Mouse (Mus musculus) stomach, postnatal 0 days (tissue): ENCODE measurements around the gene H2-DMa.

Experiments used
- CTCF ChIP-seq: IDR thresholded peaks from 2 replicates; pipeline ENCODE4 v1.5.1; 2016; ENCODE audit warnings: antibody characterized with exemption, low read depth, mild to moderate bottlenecking, moderate library complexity
- EP300 ChIP-seq: optimal IDR thresholded peaks from 2 replicates; pipeline ENCODE3; 2016; ENCODE audit warnings: antibody characterized with exemption

- TF ChIP-seq CTCF (no peak), EP300 (no peak)
Observed at GRCm38 (mm10) chr17:34155534-34155933, 36.2 kb downstream of the H2-DMa start.
